Mouse (Mus musculus) kidney, adult 11 months (tissue): ENCODE measurements at regions not wholly inside any gene's neighbourhood (a gene's known extent, or its start where the extent isn't known, plus 50 kb on each side); places are given as distances from the start of the nearest gene placed in this dataset.

Source experiments
- DNase-seq: peaks from one replicate; pipeline ENCODE4 v3.0.0; 2022

GRCm38 (mm10) chr12:26532823-26533640 lies 64.0 kb downstream of the Cmpk2 start:
- peak; percentile 56 for DNase-seq

GRCm38 (mm10) chr12:26532076-26532475 lies 63.1 kb downstream of the Cmpk2 start:
- DNase-seq = no peak
